Mouse (Mus musculus): ENCODE data around the gene Nrl. TPM values are rescaled to one million over a fixed set of nuclear protein-coding genes. Genes with fewer than 3 reads are reported as not detected.

Nrl gene
- polyA plus RNA-seq, 1 experiment: 0.56 TPM

DNA sequence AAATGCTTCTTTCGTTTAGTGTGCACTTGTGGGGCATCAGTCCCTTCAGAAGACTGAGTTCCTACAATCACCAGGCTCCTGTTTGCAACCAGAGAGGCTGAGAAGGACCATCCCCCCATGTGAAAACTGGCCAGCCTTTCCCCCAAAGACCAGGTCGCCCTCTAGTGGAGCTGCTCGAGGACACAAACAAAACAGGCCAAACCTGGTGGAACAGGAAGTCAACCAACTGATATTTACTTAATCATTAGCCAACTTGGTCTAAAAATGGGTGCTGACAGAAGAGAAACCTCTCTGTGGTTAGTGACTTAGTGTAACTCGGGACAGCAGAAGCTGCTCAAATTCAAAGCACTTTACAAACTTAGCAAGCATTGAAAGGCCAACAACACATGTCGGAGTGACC, 32.2 kb upstream of the Nrl start:
- TF ChIP-seq POLR2A (IDR thresholded peaks at IDR 0.05; ENCODE audit: borderline replicate concordance, extremely low read depth, insufficient read depth, insufficient read length, poor library complexity, severe bottlenecking): no peak
- TF ChIP-seq CTCF (IDR thresholded peaks at IDR 0.05; ENCODE audit: borderline replicate concordance, extremely low read depth, insufficient read depth, insufficient read length): peak; percentile 82
- DNase-seq (ENCODE audit: low read depth): peak; percentile 80

GRCm38 (mm10) chr14:55555788-55556187, 31.0 kb upstream of the Nrl start:
- TF ChIP-seq CTCF (IDR thresholded peaks at IDR 0.05; ENCODE audit: borderline replicate concordance, extremely low read depth, insufficient read depth, insufficient read length): no peak
- no peak for TF ChIP-seq POLR2A (IDR thresholded peaks at IDR 0.05; ENCODE audit: borderline replicate concordance, extremely low read depth, insufficient read depth, insufficient read length, poor library complexity, severe bottlenecking)
- DNase-seq (ENCODE audit: low read depth): no peak

DNA sequence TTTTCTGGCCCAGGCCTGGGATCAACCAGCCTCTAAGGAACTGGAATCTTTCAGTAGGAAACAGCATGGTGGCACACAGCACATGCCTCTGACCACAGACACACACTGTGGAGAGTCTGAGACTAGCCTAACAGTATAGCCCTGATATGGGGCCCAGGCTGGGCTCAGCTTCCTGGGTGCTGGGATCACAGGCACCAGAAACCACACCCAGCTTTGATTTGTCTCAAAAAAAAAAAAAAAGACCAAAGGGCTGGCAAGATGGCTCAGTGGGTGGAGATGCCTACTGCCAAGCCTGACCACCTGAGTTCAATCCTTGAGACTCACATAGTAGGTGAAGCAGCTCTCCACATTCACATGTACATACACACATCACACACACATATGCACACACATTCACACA, 29.9 kb upstream of the Nrl start:
- TF ChIP-seq CTCF (IDR thresholded peaks at IDR 0.05; ENCODE audit: borderline replicate concordance, extremely low read depth, insufficient read depth, insufficient read length) (no peak), POLR2A (IDR thresholded peaks at IDR 0.05; ENCODE audit: borderline replicate concordance, extremely low read depth, insufficient read depth, insufficient read length, poor library complexity, severe bottlenecking) (no peak)

GRCm38 (mm10) chr14:55551794-55552193, 27.0 kb upstream of the Nrl start:
- TF ChIP-seq CTCF (IDR thresholded peaks at IDR 0.05; ENCODE audit: borderline replicate concordance, extremely low read depth, insufficient read depth, insufficient read length): no peak
- no peak for TF ChIP-seq POLR2A (IDR thresholded peaks at IDR 0.05; ENCODE audit: borderline replicate concordance, extremely low read depth, insufficient read depth, insufficient read length, poor library complexity, severe bottlenecking)
- DNase-seq (ENCODE audit: low read depth): no peak

More for the DNA sequence above, 29.9 kb upstream of the Nrl start:
- DNase-seq (ENCODE audit: low read depth): no peak

- TF ChIP-seq CTCF (IDR thresholded peaks at IDR 0.05; ENCODE audit: borderline replicate concordance, extremely low read depth, insufficient read depth, insufficient read length) (no peak), POLR2A (IDR thresholded peaks at IDR 0.05; ENCODE audit: borderline replicate concordance, extremely low read depth, insufficient read depth, insufficient read length, poor library complexity, severe bottlenecking) (no peak)
- DNase-seq (ENCODE audit: low read depth): no peak
Observed at GRCm38 (mm10) chr14:55551347-55551746, 26.6 kb upstream of the Nrl start.

GRCm38 (mm10) chr14:55550191-55550590, 25.4 kb upstream of the Nrl start:
- no peak for DNase-seq (ENCODE audit: low read depth)
- TF ChIP-seq POLR2A (IDR thresholded peaks at IDR 0.05; ENCODE audit: borderline replicate concordance, extremely low read depth, insufficient read depth, insufficient read length, poor library complexity, severe bottlenecking) (no peak), CTCF (IDR thresholded peaks at IDR 0.05; ENCODE audit: borderline replicate concordance, extremely low read depth, insufficient read depth, insufficient read length) (no peak)

DNA sequence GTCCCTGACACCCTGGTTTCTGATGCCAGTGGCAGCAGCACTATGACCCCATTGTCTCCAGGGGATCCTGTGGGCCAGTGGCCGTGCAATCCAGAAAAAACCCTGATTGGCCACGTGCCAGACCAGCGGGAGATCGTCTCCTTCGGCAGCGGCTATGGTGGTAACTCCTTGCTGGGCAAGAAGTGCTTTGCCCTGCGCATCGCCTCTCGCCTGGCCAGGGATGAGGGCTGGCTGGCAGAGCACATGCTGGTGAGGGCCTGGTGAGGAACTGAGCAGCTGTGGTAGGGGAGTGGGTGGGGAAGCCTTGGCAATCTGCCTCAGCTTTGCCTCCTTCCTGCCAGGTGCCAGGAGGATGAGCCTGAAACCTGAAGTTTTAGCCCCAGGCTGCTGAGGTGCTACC, 19.6 kb upstream of the Nrl start:
- TF ChIP-seq POLR2A (IDR thresholded peaks at IDR 0.05; ENCODE audit: borderline replicate concordance, extremely low read depth, insufficient read depth, insufficient read length, poor library complexity, severe bottlenecking): no peak
- no peak for TF ChIP-seq CTCF (IDR thresholded peaks at IDR 0.05; ENCODE audit: borderline replicate concordance, extremely low read depth, insufficient read depth, insufficient read length)
- peak; percentile 52 for DNase-seq (ENCODE audit: low read depth)

DNA sequence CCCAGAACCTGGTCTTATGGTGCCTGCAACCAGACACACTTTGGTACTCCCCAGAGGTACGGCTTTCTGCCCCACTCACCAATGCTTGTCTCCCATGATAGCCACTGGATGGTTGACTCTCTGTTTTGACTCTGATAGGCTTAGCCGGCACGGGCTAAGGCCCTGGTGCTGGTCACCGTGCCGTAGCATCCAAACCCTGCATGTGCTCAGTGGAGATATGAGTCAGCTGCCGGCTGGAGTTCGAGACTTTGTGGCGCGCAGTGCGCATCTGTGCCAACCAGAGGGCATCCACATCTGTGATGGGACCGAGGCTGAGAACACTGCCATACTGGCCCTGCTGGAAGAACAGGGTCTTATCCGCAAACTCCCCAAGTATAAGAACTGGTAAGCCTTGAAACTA, 17.5 kb upstream of the Nrl start:
- TF ChIP-seq CTCF (IDR thresholded peaks at IDR 0.05; ENCODE audit: borderline replicate concordance, extremely low read depth, insufficient read depth, insufficient read length): no peak
- no peak for DNase-seq (ENCODE audit: low read depth)

GRCm38 (mm10) chr14:55540787-55541321, 16.1 kb upstream of the Nrl start:
- peak; percentile 93 for DNase-seq (ENCODE audit: low read depth)

DNA sequence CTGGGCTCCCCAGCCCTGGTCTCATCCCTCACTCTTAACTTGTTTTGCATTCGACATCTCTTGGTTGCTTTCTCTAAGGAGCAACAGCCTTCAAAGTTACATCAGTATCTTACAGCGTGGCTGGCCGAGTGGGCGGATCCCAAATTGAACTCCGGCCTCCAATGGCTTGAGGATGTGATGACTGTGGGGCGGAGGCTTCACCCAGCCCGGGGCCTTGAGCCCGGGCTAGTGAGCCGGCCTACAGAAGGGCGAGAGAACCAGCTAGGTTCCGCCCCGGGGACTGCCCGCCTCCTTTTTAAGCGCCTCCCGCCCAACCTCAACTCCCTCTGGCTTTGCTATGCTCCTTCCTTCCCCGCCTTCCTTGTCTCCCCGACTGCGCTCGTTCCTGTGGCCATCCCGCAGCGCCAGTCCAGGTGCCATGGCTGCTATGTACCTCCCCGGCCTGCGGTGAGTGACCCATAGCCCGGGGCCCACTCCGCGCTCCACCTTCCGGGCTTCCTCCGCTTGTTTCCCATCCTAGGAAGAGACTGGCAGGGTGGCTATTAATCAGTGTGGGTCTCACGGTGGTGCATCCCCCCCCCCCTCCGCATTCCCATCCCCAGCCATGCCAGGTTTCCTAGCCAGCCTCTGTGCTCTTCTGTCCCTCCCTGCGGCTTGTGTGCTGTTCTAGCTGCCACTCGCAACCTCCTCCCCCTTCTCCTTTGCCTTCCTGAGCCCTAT, 15.4 kb upstream of the Nrl start, which contains the start of gene Pck2:
Gene Pck2 (plus strand): TSS at position 200 of the 720 bp plus-strand sequence.
- TF ChIP-seq CTCF (IDR thresholded peaks at IDR 0.05; ENCODE audit: borderline replicate concordance, extremely low read depth, insufficient read depth, insufficient read length) (no peak), POLR2A (IDR thresholded peaks at IDR 0.05; ENCODE audit: borderline replicate concordance, extremely low read depth, insufficient read depth, insufficient read length, poor library complexity, severe bottlenecking) (peak; percentile 21; the same call in 1 of the 2 replicates)

More at GRCm38 (mm10) chr14:55540787-55541321, 16.1 kb upstream of the Nrl start:
- TF ChIP-seq POLR2A (IDR thresholded peaks at IDR 0.05; ENCODE audit: borderline replicate concordance, extremely low read depth, insufficient read depth, insufficient read length, poor library complexity, severe bottlenecking) (no peak), CTCF (IDR thresholded peaks at IDR 0.05; ENCODE audit: borderline replicate concordance, extremely low read depth, insufficient read depth, insufficient read length) (no peak)

GRCm38 (mm10) chr14:55536116-55536745, 11.4 kb upstream of the Nrl start:
- TF ChIP-seq CTCF (IDR thresholded peaks at IDR 0.05; ENCODE audit: borderline replicate concordance, extremely low read depth, insufficient read depth, insufficient read length): peak; percentile 72
- no peak for TF ChIP-seq POLR2A (IDR thresholded peaks at IDR 0.05; ENCODE audit: borderline replicate concordance, extremely low read depth, insufficient read depth, insufficient read length, poor library complexity, severe bottlenecking)
- peak; percentile 37 for DNase-seq (ENCODE audit: low read depth)

More for the DNA sequence above, 15.4 kb upstream of the Nrl start, which contains the start of gene Pck2:
- DNase-seq (ENCODE audit: low read depth): peak; percentile 87

Data from brain, embryonic 14.5 days (tissue).